Mouse (Mus musculus) brown adipose tissue, adult 24 weeks (tissue): ENCODE measurements around the gene Tnfrsf25. TPM values are rescaled to one million over a fixed set of nuclear protein-coding genes. Genes with fewer than 3 reads are reported as not detected.

Experiments
- H3K27ac ChIP-seq: fragments of 200-500 bp; replicated peaks from 2 replicates; pipeline ENCODE4 v1.5.1; 2012; ENCODE audit warnings: low read depth, mild to moderate bottlenecking, low read length
- H3K4me1 ChIP-seq: fragments of 200-500 bp; 2 replicates; pipeline ENCODE4 v1.6.1; 2012; ENCODE audit warnings: low read length, mixed read lengths; ENCODE audit not compliant: control insufficient read depth, insufficient read depth, insufficient read length
- H3K4me3 ChIP-seq: fragments of 200-500 bp; 2 replicates; pipeline ENCODE4 v1.5.1; 2012; ENCODE audit warnings: low read depth, mild to moderate bottlenecking, low read length, moderate library complexity; ENCODE audit not compliant: insufficient read depth
- polyA plus RNA-seq: library from polyadenylated mRNA; stranded (reverse); fragments of >200 nt; gene quantifications from 2 replicates; pipeline ENCODE4 v1.2.4, GENCODE M21; 2012; ENCODE audit not compliant: missing spikeins, insufficient read depth, insufficient read length

The Tnfrsf25 gene
- polyA plus RNA-seq: 1.9 TPM in 1 of 2 replicates, not detected in the other

DNA sequence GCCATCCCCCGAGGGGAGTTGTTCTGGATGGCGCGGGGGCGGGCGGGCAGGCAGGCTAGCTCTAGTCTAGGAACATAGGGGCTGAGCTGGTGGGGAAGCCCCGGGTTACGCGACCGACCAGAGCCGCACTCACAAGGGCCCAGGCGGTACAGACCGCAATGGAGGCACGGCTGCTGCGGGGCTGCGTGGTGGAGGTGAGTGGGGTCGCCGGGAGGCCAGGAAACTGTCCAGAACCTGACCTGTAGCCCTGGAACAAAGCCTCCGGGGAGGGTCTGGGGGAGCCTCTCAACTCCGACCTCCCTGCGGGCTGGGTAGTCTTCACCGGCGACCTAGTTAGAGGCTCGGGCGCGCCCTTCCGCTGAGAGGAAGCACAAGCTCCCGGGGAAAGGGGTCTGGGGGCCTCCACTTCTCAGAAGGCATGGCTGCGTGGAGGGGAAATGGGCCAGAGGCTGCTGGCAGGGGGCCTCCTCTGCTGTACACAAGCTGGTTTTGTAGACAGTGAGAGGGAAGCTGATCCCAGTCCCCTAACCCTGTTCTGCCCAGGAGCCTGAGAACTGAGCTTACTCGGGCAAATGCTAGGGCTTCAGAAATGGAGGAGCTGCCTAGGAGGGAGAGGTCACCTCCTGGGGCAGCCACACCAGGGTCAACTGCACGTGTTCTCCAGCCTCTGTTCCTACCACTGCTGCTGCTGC, at the start of gene Tnfrsf25:
Tnfrsf25 (plus strand) TSS at position 14 of the 692 bp plus-strand sequence.
- Histone ChIP-seq H3K4me3 (peak within 1 kb of the TSS; percentile 29; the same call in 1 of the 2 replicates), H3K27ac (peak within 1 kb of the TSS; percentile 46; the same call in 1 of the 2 replicates), H3K4me1 (peaks cover 5% of the 10 kb centered on the region; the same call in 1 of the 2 replicates)

DNA sequence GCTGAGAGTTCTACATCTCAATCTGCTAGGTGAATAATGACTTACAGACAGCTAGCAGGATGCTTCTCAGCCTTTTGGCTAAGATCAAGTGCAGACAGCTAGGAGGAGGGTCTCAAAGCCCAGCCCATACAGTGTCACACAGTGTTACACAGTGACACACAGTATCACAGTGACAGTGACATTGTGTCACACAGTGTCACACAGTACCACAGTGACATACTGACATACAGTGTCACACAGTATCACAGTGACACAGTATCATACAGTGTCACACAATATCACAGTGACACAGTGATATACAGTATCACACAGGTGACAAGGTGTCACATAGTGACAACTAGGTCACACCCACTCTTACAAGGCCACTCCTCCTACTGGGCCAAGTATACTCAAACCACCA, 48.5 kb upstream of the Tnfrsf25 start:
- Histone ChIP-seq H3K4me3 (no peak overlapping the region), H3K27ac (no peak overlapping the region), H3K4me1 (peaks cover 4% of the 10 kb centered on the region; the same call in 1 of the 2 replicates)

- no peak overlapping the region for H3K27ac ChIP-seq
- peaks cover 8% of the 10 kb centered on the region; the same call in 1 of the 2 replicates for H3K4me1 ChIP-seq
- no peak overlapping the region for H3K4me3 ChIP-seq
These were observed 47.5 kb upstream of the Tnfrsf25 start for GRCm38 (mm10) chr4:152068166-152068724.

GRCm38 (mm10) chr4:152069245-152069644, 46.5 kb upstream of the Tnfrsf25 start:
- peaks cover 8% of the 10 kb centered on the region; the same call in 1 of the 2 replicates for H3K4me1 ChIP-seq
- no peak overlapping the region for H3K4me3 ChIP-seq
- no peak overlapping the region for H3K27ac ChIP-seq

- no peak overlapping the region for H3K27ac ChIP-seq
- H3K4me3 ChIP-seq: no peak overlapping the region
- H3K4me1 ChIP-seq: peaks cover 8% of the 10 kb centered on the region; the same call in 1 of the 2 replicates
These were observed 45.0 kb upstream of the Tnfrsf25 start for GRCm38 (mm10) chr4:152070494-152071396.

DNA sequence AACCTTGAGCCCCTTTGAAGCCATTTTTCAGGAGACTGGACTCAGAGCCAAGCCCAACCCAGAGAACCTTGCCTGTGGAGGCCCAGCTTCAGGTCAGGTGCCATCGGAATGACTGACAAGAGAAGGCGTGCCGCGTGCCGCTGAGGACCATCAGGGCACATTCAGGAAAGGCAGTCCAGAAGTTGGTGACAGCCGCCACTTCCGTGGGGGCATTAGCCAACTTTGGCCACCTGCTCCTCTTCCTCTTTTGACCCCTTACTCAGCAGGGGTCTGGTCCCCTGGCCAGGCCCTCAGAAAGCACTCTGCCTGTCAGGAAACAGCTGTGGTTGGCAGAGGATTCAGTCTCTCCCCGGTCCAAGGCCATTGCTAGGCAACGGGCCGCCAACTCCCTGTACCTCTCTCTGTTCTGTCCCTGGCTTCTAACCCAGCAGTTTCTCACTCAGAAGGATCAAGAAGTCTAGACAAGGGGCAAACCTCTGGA, 43.6 kb upstream of the Tnfrsf25 start, which contains the start of gene Plekhg5:
Plekhg5 (plus strand) TSS at position 378 of the 481 bp plus-strand sequence.
- Histone ChIP-seq H3K27ac (peak within 1 kb of the TSS; percentile 24; the same call in 1 of the 2 replicates), H3K4me1 (peaks cover 8% of the 10 kb centered on the region; the same call in 1 of the 2 replicates), H3K4me3 (0 out of 2 replicates have a peak within 1 kb of the TSS, but pooled peaks have one; percentile 15)

DNA sequence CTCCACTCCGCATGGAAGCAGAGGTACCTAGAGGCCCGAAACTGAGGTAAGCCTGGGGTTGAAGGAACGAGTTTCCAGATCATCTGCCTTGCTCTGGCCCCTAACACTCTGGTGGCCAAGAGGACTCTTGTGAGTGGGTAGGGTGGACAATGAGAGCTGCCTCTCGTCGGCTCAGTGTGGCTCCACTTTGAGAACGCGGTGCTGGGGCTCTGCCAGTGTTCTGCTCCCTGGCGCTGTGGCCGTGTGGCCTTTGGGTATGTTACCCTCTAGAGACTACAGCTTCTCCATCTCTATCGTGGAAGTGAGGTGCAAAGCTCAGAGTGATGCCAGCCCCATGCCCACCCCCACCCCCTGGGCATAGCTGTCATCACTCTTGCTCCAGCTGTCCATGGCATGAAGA, 43.1 kb upstream of the Tnfrsf25 start:
- peak overlapping the region; percentile 24; the same call in 1 of the 2 replicates for H3K27ac ChIP-seq

GRCm38 (mm10) chr4:152073715-152074114, 42.0 kb upstream of the Tnfrsf25 start:
- Histone ChIP-seq H3K27ac (no peak overlapping the region; the same call in none of the 2 replicates), H3K4me3 (0 out of 2 replicates have a peak overlapping the region, but pooled peaks have one; percentile 15)

More for the DNA sequence above, 43.1 kb upstream of the Tnfrsf25 start:
- H3K4me1 ChIP-seq: peaks cover 8% of the 10 kb centered on the region; the same call in 1 of the 2 replicates
- H3K4me3 ChIP-seq: no peak overlapping the region

GRCm38 (mm10) chr4:152074548-152074947, 41.2 kb upstream of the Tnfrsf25 start:
- Histone ChIP-seq H3K4me3 (no peak overlapping the region), H3K27ac (no peak overlapping the region)

More at GRCm38 (mm10) chr4:152073715-152074114, 42.0 kb upstream of the Tnfrsf25 start:
- peaks cover 8% of the 10 kb centered on the region; the same call in 1 of the 2 replicates for H3K4me1 ChIP-seq

DNA sequence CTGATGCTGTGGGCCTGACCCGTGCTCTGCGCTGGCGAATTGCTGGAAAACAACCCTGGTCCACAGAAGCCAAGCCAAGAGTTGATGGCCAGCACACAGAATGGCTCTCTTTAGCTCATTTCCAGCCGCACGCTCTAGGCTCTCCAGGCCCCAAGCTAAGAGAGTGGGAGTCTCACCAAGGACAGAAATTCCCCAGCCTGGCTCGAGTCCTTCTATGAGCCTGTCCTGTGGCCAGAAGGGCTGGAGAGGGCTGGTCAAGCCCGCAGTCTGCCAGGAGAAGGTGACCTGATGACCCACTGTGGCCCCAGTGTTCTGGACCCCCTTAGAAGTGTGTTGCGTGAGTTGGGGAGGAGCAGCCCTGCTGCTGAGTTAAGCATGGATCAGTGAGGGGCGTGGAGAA, 38.5 kb upstream of the Tnfrsf25 start:
- Histone ChIP-seq H3K4me3 (no peak overlapping the region), H3K27ac (peak overlapping the region; percentile 39; the same call in 1 of the 2 replicates), H3K4me1 (0 out of 2 replicates have a peak, but pooled peaks cover 4% of the 10 kb centered on the region)

More at GRCm38 (mm10) chr4:152074548-152074947, 41.2 kb upstream of the Tnfrsf25 start:
- H3K4me1 ChIP-seq: peaks cover 8% of the 10 kb centered on the region; the same call in 1 of the 2 replicates

DNA sequence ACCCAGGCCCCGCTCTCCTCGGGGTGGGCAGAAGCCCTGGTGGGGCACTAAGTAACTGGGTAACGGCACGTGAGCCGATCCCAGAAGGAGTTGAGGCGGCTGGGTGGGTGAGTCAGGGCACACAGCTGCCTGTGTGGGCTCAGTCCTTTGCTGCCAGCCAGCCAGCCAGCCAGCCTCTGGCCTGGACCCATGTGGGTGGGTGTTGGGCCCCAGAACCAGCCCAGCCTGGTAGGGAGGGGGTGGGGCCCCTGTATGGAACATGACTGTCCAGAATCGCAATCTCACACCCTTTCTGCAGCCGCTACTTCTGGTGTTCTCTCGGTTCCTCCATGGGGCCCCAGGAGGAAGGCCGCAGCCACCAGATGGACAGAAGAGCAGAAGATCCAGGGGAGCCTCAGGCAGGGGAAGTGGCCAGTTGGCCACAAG, 37.6 kb upstream of the Tnfrsf25 start:
- Histone ChIP-seq H3K4me3 (no peak overlapping the region), H3K27ac (peak overlapping the region; percentile 39; the same call in 1 of the 2 replicates), H3K4me1 (no peaks in the 10 kb centered on the region)

DNA sequence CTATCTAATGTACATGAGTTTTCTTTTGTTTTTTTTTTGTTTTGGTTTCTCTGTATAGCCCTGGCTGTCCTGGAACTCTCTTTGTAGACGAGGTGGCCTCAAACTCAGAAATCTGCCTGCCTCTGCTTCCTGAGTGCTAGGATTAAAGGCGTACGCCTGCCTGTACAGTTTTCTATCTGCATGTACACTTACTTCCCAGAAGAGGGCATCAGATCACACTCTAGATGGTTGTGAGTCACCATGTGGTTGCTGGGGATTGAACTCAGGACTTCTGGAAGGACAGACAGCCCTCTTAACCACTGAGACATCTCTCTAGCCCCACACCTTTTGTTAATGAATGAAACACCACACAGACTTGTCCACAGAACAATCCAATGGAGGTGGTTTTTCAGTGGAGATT, 36.5 kb upstream of the Tnfrsf25 start:
- H3K4me1 ChIP-seq: no peaks in the 10 kb centered on the region; the same call in 1 of the 2 replicates
- no peak overlapping the region for H3K27ac ChIP-seq

DNA sequence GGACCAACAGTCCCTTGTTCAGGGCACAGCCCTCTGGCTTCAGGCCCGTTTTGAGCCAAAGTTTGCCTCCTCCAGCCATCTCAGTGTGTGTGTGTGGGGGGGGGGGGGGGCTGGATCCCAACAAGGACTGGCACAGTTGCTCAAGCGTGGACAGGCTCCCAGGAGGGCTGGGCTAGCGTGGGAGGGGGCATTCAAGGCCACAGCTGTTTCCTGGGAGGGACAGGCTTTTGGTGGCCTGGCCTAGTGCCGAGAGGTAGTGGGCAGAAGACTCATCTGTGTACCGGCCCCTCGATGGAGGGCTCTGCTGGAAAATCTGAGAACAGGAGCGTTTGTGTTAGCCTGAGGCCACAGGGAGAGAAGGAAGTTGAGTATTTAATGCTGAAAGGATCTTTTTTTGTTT, 35.8 kb upstream of the Tnfrsf25 start:
- Histone ChIP-seq H3K27ac (no peak overlapping the region), H3K4me3 (no peak overlapping the region), H3K4me1 (no peaks in the 10 kb centered on the region; the same call in 1 of the 2 replicates)

More for the DNA sequence above, 36.5 kb upstream of the Tnfrsf25 start:
- H3K4me3 ChIP-seq: no peak overlapping the region

- Histone ChIP-seq H3K4me3 (no peak overlapping the region), H3K27ac (no peak overlapping the region), H3K4me1 (peaks cover 7% of the 10 kb centered on the region)
These were observed 32.0 kb upstream of the Tnfrsf25 start for GRCm38 (mm10) chr4:152083611-152084220.
